Mouse (Mus musculus) ovary, postnatal 10 days (tissue): Measurements from ENCODE around the gene Olfr308.
"Not testable (repeated sequence)": the region's sequence is repeated elsewhere in the genome, so short reads cannot be mapped to it uniquely, and the experiment has no call there.

ENCODE experiments used
- DNase-seq: peaks from one replicate; pipeline ENCODE4 v3.0.0; 2022; ENCODE audit warnings: low spot score

Olfr308 gene

GRCm38 (mm10) chr7:86325530-86325929, at the start of gene Olfr308:
Gene Olfr308 (minus strand): TSS chr7:86325630.
- no peak for DNase-seq

GRCm38 (mm10) chr7:86366828-86367227, 41.4 kb upstream of the Olfr308 start, which contains the start of gene Olfr305:
Gene Olfr305 (minus strand): TSS chr7:86366928.
- no peak for DNase-seq

- not testable (repeated sequence) for DNase-seq
Observed at GRCm38 (mm10) chr7:86346296-86346695, 20.9 kb upstream of the Olfr308 start.

- no peak for DNase-seq
Observed at GRCm38 (mm10) chr7:86344253-86344652, 18.8 kb upstream of the Olfr308 start.

GRCm38 (mm10) chr7:86342881-86343565, 17.6 kb upstream of the Olfr308 start:
- no peak for DNase-seq

GRCm38 (mm10) chr7:86337486-86337885, 12.1 kb upstream of the Olfr308 start, which contains the start of gene Olfr307:
Gene Olfr307 (minus strand): TSS chr7:86337586.
- DNase-seq = no peak

GRCm38 (mm10) chr7:86321323-86321722, 4.1 kb downstream of the Olfr308 start:
- DNase-seq = no peak

GRCm38 (mm10) chr7:86313608-86314007, 11.8 kb downstream of the Olfr308 start, which contains the start of gene Olfr309:
Gene Olfr309 (minus strand): TSS chr7:86313708.
- no peak for DNase-seq

- no peak for DNase-seq
Observed at GRCm38 (mm10) chr7:86277072-86277471, 48.4 kb downstream of the Olfr308 start, which contains the start of gene Olfr310. Gene Olfr310 (minus strand): TSS chr7:86277172.
